Mouse (Mus musculus) embryonic fibroblast, embryonic 13.5 days (primary cell): ENCODE measurements around the gene Eif3l.

ENCODE experiments used
- CTCF ChIP-seq: IDR thresholded peaks from 2 replicates; pipeline ENCODE4 v1.5.1; 2011; ENCODE audit warnings: mild to moderate bottlenecking, control low read depth, low read length, moderate library complexity, borderline replicate concordance; ENCODE audit not compliant: insufficient read depth
- POLR2A ChIP-seq: IDR thresholded peaks from 2 replicates; pipeline ENCODE4 v1.6.1; 2011; ENCODE audit warnings: low read depth, mild to moderate bottlenecking, control low read depth, low read length, moderate library complexity

DNA sequence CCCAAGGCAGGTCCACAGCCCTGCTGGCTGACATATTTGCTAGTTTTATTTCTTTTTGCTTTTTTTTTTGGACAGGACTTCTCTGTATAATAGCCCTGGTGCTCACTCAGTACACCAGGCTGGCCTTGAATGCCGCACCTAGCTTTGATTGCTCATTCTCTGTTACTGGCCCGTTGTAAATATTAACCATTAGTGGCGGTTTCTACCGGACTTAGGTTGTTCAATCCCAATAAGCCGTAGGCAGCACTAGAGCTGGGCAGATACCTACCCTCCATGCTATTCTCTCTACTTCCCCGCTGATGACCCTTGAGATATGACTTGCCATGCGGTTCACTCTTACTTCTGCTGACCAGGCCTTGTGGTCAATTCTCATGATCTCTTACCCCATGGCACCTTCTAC, 4.6 kb downstream of the Eif3l start:
- TF ChIP-seq POLR2A (no peak), CTCF (no peak)
